Mouse (Mus musculus): ENCODE measurements at regions not wholly inside any gene's neighbourhood (a gene's known extent, or its start where the extent isn't known, plus 50 kb on each side); places are given as distances from the start of the nearest gene placed in this dataset.
"Not testable (repeated sequence)": the region's sequence is repeated elsewhere in the genome, so short reads cannot be mapped to it uniquely, and the experiment has no call there.

- no peak overlapping the region for H3K4me2 ChIP-seq (replicated peaks)
- no peaks in the 10 kb centered on the region for H3K9me3 ChIP-seq
- ATAC-seq (ENCODE audit: low FRiP score, low read depth): no peak
- no peak overlapping the region for H3K4me3 ChIP-seq
- H3K27me3 ChIP-seq: no peaks in the 10 kb centered on the region
- H3K9ac ChIP-seq (replicated peaks): no peak overlapping the region
- H3K27ac ChIP-seq (replicated peaks): no peak overlapping the region
- WGBS: 92% methylated on average over 2 of the region's 2 CpGs
- no peaks in the 10 kb centered on the region for H3K4me1 ChIP-seq
- H3K36me3 ChIP-seq: no peaks in the 10 kb centered on the region
These were observed 107.5 kb upstream of the Rnf152 start for GRCm38 (mm10) chr1:105463819-105464614.

DNA sequence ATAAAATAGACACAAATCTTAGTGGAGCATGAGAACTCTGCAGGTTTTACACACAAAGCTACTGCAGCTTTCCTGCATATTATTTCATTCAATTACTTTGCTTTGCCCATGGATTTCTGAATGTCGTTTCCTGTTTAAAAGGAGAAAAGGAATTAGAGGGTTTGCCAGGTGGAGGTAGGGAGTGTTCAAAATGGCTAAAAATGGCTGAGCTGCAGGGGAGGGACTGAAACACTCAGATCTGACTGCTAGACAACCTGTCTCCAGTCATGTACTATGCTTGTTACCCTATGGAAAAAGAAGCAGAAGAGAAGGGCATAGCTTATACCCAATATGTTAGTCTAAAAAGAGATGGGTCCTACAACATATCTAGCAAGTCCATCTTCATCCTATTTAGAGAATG is 106.2 kb upstream of the Rnf152 start:
- H3K9ac ChIP-seq (replicated peaks): no peak overlapping the region
- H3K36me3 ChIP-seq: no peaks in the 10 kb centered on the region
- H3K9me3 ChIP-seq: no peaks in the 10 kb centered on the region
- no peak overlapping the region for H3K27ac ChIP-seq (replicated peaks)
- ATAC-seq (ENCODE audit: low FRiP score, low read depth): no peak
- H3K27me3 ChIP-seq: no peaks in the 10 kb centered on the region
- no peak overlapping the region for H3K4me2 ChIP-seq (replicated peaks)
- WGBS: 87% methylated on average over 1 of the region's 1 CpGs
- H3K4me1 ChIP-seq: no peaks in the 10 kb centered on the region
- no peak overlapping the region for H3K4me3 ChIP-seq

- ATAC-seq (ENCODE audit: low FRiP score, low read depth); H3K4me1 ChIP-seq; H3K4me2 ChIP-seq (replicated peaks); H3K27ac ChIP-seq (replicated peaks); H3K9me3 ChIP-seq; H3K27me3 ChIP-seq; H3K9ac ChIP-seq (replicated peaks); H3K4me3 ChIP-seq; H3K36me3 ChIP-seq: not testable (repeated sequence)
- WGBS: 94% methylated on average over 13 of the region's 13 CpGs
These were observed 99.3 kb upstream of the Rnf152 start for GRCm38 (mm10) chr1:105455783-105456182.

DNA sequence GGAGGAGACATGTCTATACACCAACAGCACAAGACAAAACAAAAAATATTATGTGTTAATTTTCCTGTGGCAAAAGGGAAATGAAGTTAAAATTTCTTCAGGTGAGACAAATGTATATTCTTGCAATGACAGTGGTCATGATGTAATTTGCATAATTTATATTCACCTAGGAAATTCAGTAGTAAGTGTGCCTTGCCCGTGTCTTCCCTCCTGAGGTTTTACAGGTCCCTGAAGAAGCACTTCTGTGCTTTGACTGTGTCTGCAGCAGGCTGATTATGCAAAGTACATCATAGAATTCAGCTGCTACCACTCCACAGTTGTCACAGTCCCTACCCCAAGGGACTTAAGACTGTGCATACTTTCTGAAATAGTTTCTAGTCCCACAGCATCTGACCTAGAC is 98.2 kb upstream of the Rnf152 start:
- Histone ChIP-seq H3K27ac (replicated peaks) (no peak overlapping the region), H3K4me3 (no peak overlapping the region), H3K4me1 (no peaks in the 10 kb centered on the region), H3K27me3 (no peaks in the 10 kb centered on the region), H3K9ac (replicated peaks) (no peak overlapping the region), H3K9me3 (no peaks in the 10 kb centered on the region), H3K4me2 (replicated peaks) (no peak overlapping the region), H3K36me3 (no peaks in the 10 kb centered on the region)
- WGBS: 61% methylated on average over 1 of the region's 1 CpGs
- no peak for ATAC-seq (ENCODE audit: low FRiP score, low read depth)

GRCm38 (mm10) chr1:105446212-105446611 is 89.7 kb upstream of the Rnf152 start:
- Histone ChIP-seq H3K36me3 (no peaks in the 10 kb centered on the region), H3K4me3 (no peak overlapping the region), H3K4me2 (replicated peaks) (no peak overlapping the region), H3K4me1 (no peaks in the 10 kb centered on the region), H3K27me3 (no peaks in the 10 kb centered on the region), H3K27ac (replicated peaks) (no peak overlapping the region), H3K9me3 (no peaks in the 10 kb centered on the region), H3K9ac (replicated peaks) (no peak overlapping the region)
- no peak for ATAC-seq (ENCODE audit: low FRiP score, low read depth)
- 79% methylated on average over 1 of the region's 1 CpGs for WGBS

DNA sequence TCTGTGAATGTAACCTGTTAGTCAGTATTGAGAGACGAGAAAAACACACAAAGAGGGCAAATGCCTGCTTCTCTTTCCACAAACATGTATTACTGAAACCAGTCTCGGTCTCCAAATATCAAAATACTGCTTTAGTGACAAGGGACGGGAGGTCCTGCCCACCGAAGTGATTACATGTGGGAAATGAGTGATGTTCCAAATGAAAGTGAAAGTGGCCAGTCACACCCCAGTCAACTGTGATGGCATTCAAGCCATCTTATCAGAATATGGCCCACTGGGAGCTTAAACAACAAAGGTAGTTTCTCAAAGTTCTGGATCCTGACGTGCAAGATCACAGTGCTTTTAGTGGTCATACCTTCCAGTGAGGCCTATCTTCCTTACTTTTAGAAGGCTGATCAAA is 87.0 kb upstream of the Rnf152 start:
- H3K27me3 ChIP-seq: no peaks in the 10 kb centered on the region
- no peak overlapping the region for H3K4me2 ChIP-seq (replicated peaks)
- no peak overlapping the region for H3K4me3 ChIP-seq
- no peak overlapping the region for H3K9ac ChIP-seq (replicated peaks)
- WGBS: 88% methylated on average over 5 of the region's 5 CpGs
- no peak overlapping the region for H3K27ac ChIP-seq (replicated peaks)
- no peaks in the 10 kb centered on the region for H3K9me3 ChIP-seq
- no peak for ATAC-seq (ENCODE audit: low FRiP score, low read depth)
- no peaks in the 10 kb centered on the region for H3K4me1 ChIP-seq
- no peaks in the 10 kb centered on the region for H3K36me3 ChIP-seq

DNA sequence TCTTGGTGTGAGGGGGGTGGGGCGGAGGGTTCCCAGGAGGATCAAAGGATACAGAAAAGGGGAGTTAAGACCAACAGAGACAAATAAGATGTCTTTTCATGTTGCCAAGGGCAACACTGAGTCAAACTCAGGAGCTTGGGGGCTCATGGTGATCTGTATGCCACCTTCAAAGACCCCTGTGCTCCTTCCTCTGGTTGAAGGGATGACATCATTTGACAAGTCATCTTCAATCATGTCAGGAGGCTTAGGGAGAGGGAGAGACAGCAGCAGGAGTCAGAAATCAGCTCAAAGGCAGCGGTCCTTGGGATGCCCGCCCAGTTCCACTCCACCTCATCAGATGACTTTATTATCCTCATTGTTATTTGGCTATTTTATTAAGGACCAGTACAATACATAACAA is 83.8 kb upstream of the Rnf152 start:
- no peak overlapping the region for H3K27ac ChIP-seq (replicated peaks)
- no peak overlapping the region for H3K4me3 ChIP-seq
- peak; percentile 61; the same call in 1 of the 2 replicates for ATAC-seq (ENCODE audit: low FRiP score, low read depth)

GRCm38 (mm10) chr1:105434631-105435403 is 78.3 kb upstream of the Rnf152 start:
- H3K27ac ChIP-seq (replicated peaks): no peak overlapping the region
- no peak overlapping the region for H3K4me3 ChIP-seq
- no peak overlapping the region for H3K9ac ChIP-seq (replicated peaks)
- no peak overlapping the region for H3K4me2 ChIP-seq (replicated peaks)
- H3K9me3 ChIP-seq: no peaks in the 10 kb centered on the region
- no peak for ATAC-seq (ENCODE audit: low FRiP score, low read depth)
- no peaks in the 10 kb centered on the region for H3K4me1 ChIP-seq
- H3K36me3 ChIP-seq: no peaks in the 10 kb centered on the region
- WGBS: 84% methylated on average over 8 of the region's 8 CpGs
- 0 out of 2 replicates have a peak, but pooled peaks cover 10% of the 10 kb centered on the region for H3K27me3 ChIP-seq

More for the DNA sequence above, 83.8 kb upstream of the Rnf152 start:
- Histone ChIP-seq H3K36me3 (no peaks in the 10 kb centered on the region), H3K9me3 (no peaks in the 10 kb centered on the region), H3K4me2 (replicated peaks) (no peak overlapping the region), H3K9ac (replicated peaks) (no peak overlapping the region), H3K27me3 (0 out of 2 replicates have a peak, but pooled peaks cover 10% of the 10 kb centered on the region), H3K4me1 (no peaks in the 10 kb centered on the region)
- 30% methylated on average over 3 of the region's 3 CpGs for WGBS

GRCm38 (mm10) chr1:105433949-105434348 is 77.4 kb upstream of the Rnf152 start:
- Histone ChIP-seq H3K27me3 (0 out of 2 replicates have a peak, but pooled peaks cover 10% of the 10 kb centered on the region), H3K9me3 (no peaks in the 10 kb centered on the region), H3K4me2 (replicated peaks) (no peak overlapping the region), H3K4me3 (no peak overlapping the region), H3K9ac (replicated peaks) (no peak overlapping the region), H3K4me1 (no peaks in the 10 kb centered on the region), H3K27ac (replicated peaks) (no peak overlapping the region), H3K36me3 (no peaks in the 10 kb centered on the region)
- no peak for ATAC-seq (ENCODE audit: low FRiP score, low read depth)
- WGBS: 76% methylated on average over 2 of the region's 2 CpGs

DNA sequence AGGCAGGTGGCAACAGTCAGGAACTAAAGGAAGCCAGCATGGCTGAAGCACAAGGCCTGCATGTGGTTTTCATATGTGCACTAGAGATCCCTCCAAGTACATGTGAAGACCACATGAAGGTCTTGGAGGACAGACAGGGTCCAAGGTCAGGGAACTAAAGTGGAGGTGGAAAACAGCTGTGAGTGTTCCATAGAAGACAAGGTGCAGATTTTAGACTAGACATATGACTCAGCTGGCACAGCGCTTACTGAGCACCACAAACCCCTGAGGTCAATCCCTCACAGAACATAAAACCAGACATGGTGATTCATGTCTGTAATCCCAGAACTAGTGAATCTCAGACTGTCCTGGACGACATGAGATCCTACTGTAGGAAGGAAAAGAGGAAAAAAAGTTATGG is 75.3 kb upstream of the Rnf152 start:
- WGBS: 87% methylated on average over 2 of the region's 2 CpGs
- Histone ChIP-seq H3K4me3 (no peak overlapping the region), H3K9me3 (no peaks in the 10 kb centered on the region), H3K36me3 (no peaks in the 10 kb centered on the region), H3K27me3 (0 out of 2 replicates have a peak, but pooled peaks cover 4% of the 10 kb centered on the region), H3K4me1 (no peaks in the 10 kb centered on the region), H3K9ac (replicated peaks) (no peak overlapping the region), H3K4me2 (replicated peaks) (no peak overlapping the region), H3K27ac (replicated peaks) (no peak overlapping the region)
- ATAC-seq (ENCODE audit: low FRiP score, low read depth): no peak

GRCm38 (mm10) chr1:105430712-105431111 is 74.2 kb upstream of the Rnf152 start:
- no peaks in the 10 kb centered on the region for H3K27me3 ChIP-seq
- 87% methylated on average over 4 of the region's 4 CpGs for WGBS
- H3K27ac ChIP-seq (replicated peaks): no peak overlapping the region
- no peaks in the 10 kb centered on the region for H3K36me3 ChIP-seq
- H3K4me3 ChIP-seq: no peak overlapping the region
- H3K4me2 ChIP-seq (replicated peaks): no peak overlapping the region
- no peak for ATAC-seq (ENCODE audit: low FRiP score, low read depth)
- H3K9me3 ChIP-seq: no peaks in the 10 kb centered on the region
- no peak overlapping the region for H3K9ac ChIP-seq (replicated peaks)
- peaks cover 5% of the 10 kb centered on the region; the same call in 1 of the 2 replicates for H3K4me1 ChIP-seq

- Histone ChIP-seq H3K4me3 (no peak overlapping the region), H3K27me3 (no peaks in the 10 kb centered on the region), H3K36me3 (no peaks in the 10 kb centered on the region), H3K9me3 (no peaks in the 10 kb centered on the region), H3K9ac (replicated peaks) (no peak overlapping the region), H3K27ac (replicated peaks) (no peak overlapping the region), H3K4me1 (peaks cover 8% of the 10 kb centered on the region; the same call in 1 of the 2 replicates), H3K4me2 (replicated peaks) (no peak overlapping the region)
- WGBS: 92% methylated on average over 1 of the region's 1 CpGs
- ATAC-seq (ENCODE audit: low FRiP score, low read depth): no peak
These were observed 71.7 kb upstream of the Rnf152 start for GRCm38 (mm10) chr1:105428165-105428564.
